Mouse (Mus musculus) liver, embryonic 15.5 days (tissue): ENCODE results near the gene Kcnrg. TPM values are rescaled to one million over a fixed set of nuclear protein-coding genes. Genes with fewer than 3 reads are reported as not detected.
A peak's percentile ranks its signal among the peaks of the same experiment; 100 is the strongest.

ENCODE experiments used
- microRNA counts: library from miRNA; unstranded; fragments of <30 nt; microRNA quantifications from one replicate; lab custom pipeline; 2016
- microRNA-seq: library from miRNA; unstranded; fragments of <30 nt; microRNA quantifications from one replicate; pipeline ENCODE4, GENCODE M21; 2016
- polyA plus RNA-seq: library from polyadenylated mRNA; unstranded; fragments of >200 nt; fragmentation: Nextera tagmentation; extraction: Ambion mirVana; gene quantifications from 2 replicates; pipeline ENCODE4 v1.2.1, GENCODE M21; 2015

Gene Kcnrg
- polyA plus RNA-seq, 1 experiment from 2014 or later: 0.32 TPM

MicroRNA genes within 50 kb of the gene (microRNA counts, 519-probe panel; counts per million panel counts)
- microRNA mmu-miR-15a (lab: Ali Mortazavi, UCI) (5,312 counts per million, percentile 98 among the panel's probes with 10 or more counts), microRNA mmu-miR-16 (lab: Ali Mortazavi, UCI) (6,164 counts per million, percentile 100 among the panel's probes with 10 or more counts)

Small RNAs within 50 kb of the gene (microRNA-seq; reads per million reads assigned to microRNA genes)
- gene Mir15a (13,426 reads per million, percentile 95 among the genes with 10 or more reads in this experiment), gene Mir16-1 (6,590 reads per million, percentile 91 among the genes with 10 or more reads in this experiment)

Other genes with a start within 250 kb of the Kcnrg start
- 4.9 and 5.1 TPM in 2 replicates for gene Ebpl, start 247.0 kb upstream of the Kcnrg start, polyA plus RNA-seq
- 20.7 and 22.5 TPM in 2 replicates for gene Kpna3, start 167.6 kb upstream of the Kcnrg start, polyA plus RNA-seq
- 6.8 and 8.3 TPM in 2 replicates for gene Spryd7, start 50.6 kb upstream of the Kcnrg start, polyA plus RNA-seq
- 3.4 and 3.7 TPM in 2 replicates for gene Trim13, start 9.2 kb upstream of the Kcnrg start, polyA plus RNA-seq